28 mouse cellular contexts compared by ENCODE assay signal in genomic region chr17:14192924-14193323, GRCm38 (mm10). TPM values are rescaled to one million over a fixed set of nuclear protein-coding genes. Genes with fewer than 3 reads are reported as not detected.
A peak's percentile ranks its signal among the peaks of the same experiment; 100 is the strongest.
DNase-seq lines count a peak whose midpoint lies in the region; ATAC-seq lines count a peak whose summit lies in the region.
"Had no signal": no experiment of that assay in that cellular context is flagged by ENCODE, and none has a peak within 500 bp of the region (broad histone marks: within the 10 kb centered on the region; RNA-seq: fewer than 3 reads in every experiment).

No protein-coding gene starts in this region.

- WGBS in embryonic facial prominence, embryonic 12.5 days, result 36% methylated on average over 9 of the region's 9 CpGs

- no peak overlapping the region for H3K4me3 ChIP-seq in embryonic facial prominence, embryonic 12.5 days
- H3K4me3 ChIP-seq: embryonic facial prominence, embryonic 13.5 days; erythroblast, embryonic 14.5 days; forebrain, embryonic 12.5 days; forebrain, embryonic 15.5 days; gastrocnemius, adult 2 months; heart, embryonic 12.5 days; heart, embryonic 15.5 days; hindbrain, embryonic 10.5 days; hindbrain, embryonic 13.5 days had no signal

- peaks cover 6% of the 10 kb centered on the region; the same call in 1 of the 2 replicates for H3K4me1 ChIP-seq in embryonic facial prominence, embryonic 12.5 days
- H3K4me1 ChIP-seq: forebrain, embryonic 12.5 days; forebrain, embryonic 15.5 days; hindbrain, embryonic 10.5 days; hindbrain, embryonic 13.5 days had no signal

- H3K9ac ChIP-seq in embryonic facial prominence, embryonic 12.5 days, result no peak overlapping the region
- H3K9ac ChIP-seq: embryonic facial prominence, embryonic 13.5 days; forebrain, embryonic 12.5 days; forebrain, embryonic 15.5 days; heart, embryonic 12.5 days; heart, embryonic 15.5 days; hindbrain, embryonic 13.5 days had no signal

- H3K9me3 ChIP-seq in embryonic facial prominence, embryonic 12.5 days, result no peaks in the 10 kb centered on the region
- H3K9me3 ChIP-seq: forebrain, embryonic 12.5 days; forebrain, embryonic 15.5 days; heart, embryonic 15.5 days; hindbrain, embryonic 10.5 days; hindbrain, embryonic 13.5 days had no signal

- H3K27me3 ChIP-seq in embryonic facial prominence, embryonic 12.5 days, result no peaks in the 10 kb centered on the region
- H3K27me3 ChIP-seq: embryonic facial prominence, embryonic 13.5 days; forebrain, embryonic 12.5 days; forebrain, embryonic 15.5 days had no signal

- H3K27ac ChIP-seq in embryonic facial prominence, embryonic 12.5 days, result 0 out of 2 replicates have a peak overlapping the region, but pooled peaks have one; percentile 23
- H3K27ac ChIP-seq: embryonic facial prominence, embryonic 13.5 days; forebrain, embryonic 12.5 days; forebrain, embryonic 15.5 days; gastrocnemius, adult 2 months; heart, embryonic 15.5 days; hindbrain, embryonic 10.5 days; hindbrain, embryonic 13.5 days had no signal

- peak; percentile 24; the same call in 1 of the 2 replicates for ATAC-seq in frontal cortex, adult (ENCODE audit: low TSS enrichment)
- ATAC-seq in embryonic facial prominence, embryonic 12.5 days (ENCODE audit: insufficient number of reproducible peaks, insufficient read depth, low FRiP score, low TSS enrichment), result no peak
- ATAC-seq: CD4-positive, CD25-positive, alpha-beta regulatory T cell, adult 4 months; forebrain, embryonic 15.5 days; hindbrain, embryonic 16.5 days; intestine, postnatal 0 days had no signal

- H3K36me3 ChIP-seq in embryonic facial prominence, embryonic 12.5 days, result peaks cover 14% of the 10 kb centered on the region; the same call in 1 of the 2 replicates
- H3K36me3 ChIP-seq: forebrain, embryonic 12.5 days; forebrain, embryonic 15.5 days; heart, embryonic 15.5 days; hindbrain, embryonic 13.5 days had no signal

- DNase-seq in frontal cortex, postnatal 10 days (ENCODE audit: low spot score in 2 of 2), result no peak
- peak; percentile 28 for DNase-seq in embryo, embryonic 10.5 days (ENCODE audit: low spot score)
- peak; percentile 34 for DNase-seq in embryo, embryonic 11 days
- no peak for DNase-seq in yolk sac, embryonic 10.5 days (ENCODE audit: low spot score)
- DNase-seq: adrenal gland, adult 8-10 months; adrenal gland, postnatal 25 days; cerebellum, adult 11-12 months; cerebellum, adult 8-10 months; cerebellum, postnatal 14 days; gastrocnemius, adult 2 months; gastrocnemius, postnatal 14 days; heart, adult 11 months; heart, postnatal 10 days; heart, postnatal 36 days; kidney, adult 2 months had no signal

- no peak overlapping the region for H3K4me2 ChIP-seq in embryonic facial prominence, embryonic 12.5 days (replicated peaks)
- H3K4me2 ChIP-seq: embryonic facial prominence, embryonic 13.5 days; forebrain, embryonic 12.5 days; forebrain, embryonic 15.5 days; heart, embryonic 12.5 days; heart, embryonic 15.5 days; hindbrain, embryonic 13.5 days had no signal

RNA-seq across cellular contexts. Expression of gene Dact2, which starts 11.2 kb away (rescaled TPM):
- 1.9 and 2.5 TPM in 2 replicates for polyA plus RNA-seq in embryonic facial prominence, embryonic 12.5 days (2016; fragmentation: Nextera tagmentation; extraction: Ambion mirVana)
- polyA plus RNA-seq: CD4-positive, CD25-positive, alpha-beta regulatory T cell, adult 4 months; erythroblast, embryonic 14.5 days had no signal

Comparison
In these comparisons a context has a peak if more than half of its experiments do, and no peak if none do; other contexts are left out.
1. DNase-seq: peak in embryo, embryonic 10.5 days (single experiment) and embryo, embryonic 11 days (single experiment); none in frontal cortex, postnatal 10 days (0 of 2) and yolk sac, embryonic 10.5 days (single experiment).